Mouse (Mus musculus) frontal cortex, postnatal 36 days (tissue): ENCODE results near the gene Fam81a.

ENCODE experiments used
- DNase-seq, 2 experiments: peaks; one replicate each; pipeline ENCODE4 v3.0.0; 2022; ENCODE audit warnings: low spot score in 2 of 2

The Fam81a gene

GRCm38 (mm10) chr9:70142460-70142859 lies at the start of gene Fam81a:
TSS of gene Fam81a (minus strand) at chr9:70142560.
- DNase-seq = no peak

DNA sequence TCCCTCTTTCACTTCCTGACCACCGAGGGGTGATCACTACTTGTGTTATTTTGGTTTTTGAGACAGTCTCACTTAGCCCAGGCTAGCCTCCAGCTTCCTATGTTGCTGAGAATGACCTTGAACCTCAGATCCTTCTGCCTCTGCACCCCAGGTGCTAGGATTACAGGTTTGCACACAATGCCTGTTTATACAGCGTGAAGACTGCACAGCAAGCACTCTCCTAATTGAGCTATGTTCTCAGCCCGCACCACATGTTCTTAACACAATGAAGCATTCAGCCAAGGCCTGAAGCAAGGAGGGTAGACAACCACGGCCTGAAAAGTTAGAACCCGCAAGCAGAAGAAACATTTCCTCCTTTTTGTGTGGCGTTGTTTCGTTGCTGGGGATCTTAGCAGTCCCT lies 40.3 kb upstream of the Fam81a start:
- no peak for DNase-seq

DNA sequence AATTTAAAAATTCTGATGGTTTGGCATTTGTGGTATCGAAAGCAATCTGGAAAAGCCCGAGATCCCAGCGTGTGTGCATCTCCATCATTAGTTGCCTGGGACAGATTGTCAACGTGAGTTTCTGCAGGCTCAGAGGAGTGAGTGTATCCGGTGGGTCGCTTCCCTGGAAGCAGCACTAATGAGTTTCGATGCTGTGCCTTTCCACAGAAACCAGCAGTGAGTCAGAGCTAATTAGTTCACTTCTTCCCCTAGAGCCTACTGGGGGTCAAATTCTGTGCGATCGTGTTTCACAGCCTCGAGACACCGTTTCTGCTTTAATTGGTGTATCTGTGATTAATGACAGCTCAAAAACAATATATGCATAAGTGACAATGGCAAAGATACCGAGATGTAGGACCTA lies 39.4 kb upstream of the Fam81a start:
- no peak for DNase-seq

DNA sequence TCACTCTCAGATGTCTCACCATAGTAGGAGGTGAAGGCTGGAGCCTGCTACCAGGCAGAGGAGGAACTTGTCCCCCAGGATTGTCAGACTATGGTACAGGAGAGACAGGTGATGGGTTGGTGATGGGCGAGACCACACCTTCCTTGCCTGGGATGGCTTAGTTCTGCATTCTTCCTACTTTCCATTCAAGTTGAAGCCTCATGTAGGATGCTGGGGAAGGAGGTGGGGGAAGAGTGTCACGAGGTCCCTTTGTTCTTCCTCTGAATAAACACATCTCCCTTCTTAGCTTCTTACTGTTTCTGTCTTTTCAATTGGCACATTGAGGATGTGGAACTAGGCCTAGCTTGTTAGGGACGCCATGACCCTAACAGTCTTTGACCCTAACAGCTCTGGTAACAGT lies 33.9 kb upstream of the Fam81a start:
- DNase-seq = no peak

GRCm38 (mm10) chr9:70174896-70175295 lies 32.5 kb upstream of the Fam81a start:
- no peak for DNase-seq

GRCm38 (mm10) chr9:70174291-70174848 lies 32.0 kb upstream of the Fam81a start:
- DNase-seq = no peak

DNA sequence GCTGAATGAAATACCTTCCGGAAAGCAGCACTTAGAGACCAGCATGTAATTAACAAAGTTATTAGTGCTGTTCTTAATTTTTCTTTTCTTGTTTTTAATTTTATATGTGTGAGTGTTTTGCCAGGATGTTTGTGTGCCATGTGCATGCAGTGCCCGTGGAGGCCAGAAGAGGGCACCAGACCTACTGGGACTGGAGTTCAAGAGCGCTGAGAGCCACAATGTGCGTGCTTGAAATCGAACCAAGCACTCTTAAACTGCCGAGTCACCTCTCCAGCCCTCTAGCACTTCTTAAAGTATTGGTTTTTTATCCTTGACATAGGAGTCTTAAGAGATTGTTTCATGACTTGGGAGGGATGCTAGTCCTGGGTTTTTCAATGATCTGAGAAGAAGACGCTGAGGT lies 26.6 kb upstream of the Fam81a start:
- DNase-seq = no peak

DNA sequence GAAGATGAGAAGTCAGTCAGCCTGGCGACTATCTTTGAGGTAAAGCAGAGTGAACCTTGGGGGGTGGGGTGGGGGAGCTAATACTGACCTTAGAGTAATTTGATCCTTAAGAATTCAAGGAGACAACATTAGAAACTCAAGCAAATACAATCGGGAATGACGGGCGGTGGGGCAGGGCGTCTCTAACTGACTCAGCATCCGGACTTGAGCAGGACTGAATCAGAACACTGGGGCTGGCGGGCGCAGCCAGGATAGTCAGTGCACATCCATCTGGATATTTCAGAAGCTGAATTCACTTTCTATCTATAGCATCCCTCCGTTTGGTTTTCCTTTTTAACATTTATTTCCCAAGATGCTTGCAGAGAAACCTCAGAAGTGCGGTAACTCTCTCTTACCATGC lies 17.7 kb upstream of the Fam81a start:
- peak; percentile 44 to 54 for DNase-seq

- no peak for DNase-seq
Measured at GRCm38 (mm10) chr9:70147618-70148017, 5.3 kb upstream of the Fam81a start.

DNA sequence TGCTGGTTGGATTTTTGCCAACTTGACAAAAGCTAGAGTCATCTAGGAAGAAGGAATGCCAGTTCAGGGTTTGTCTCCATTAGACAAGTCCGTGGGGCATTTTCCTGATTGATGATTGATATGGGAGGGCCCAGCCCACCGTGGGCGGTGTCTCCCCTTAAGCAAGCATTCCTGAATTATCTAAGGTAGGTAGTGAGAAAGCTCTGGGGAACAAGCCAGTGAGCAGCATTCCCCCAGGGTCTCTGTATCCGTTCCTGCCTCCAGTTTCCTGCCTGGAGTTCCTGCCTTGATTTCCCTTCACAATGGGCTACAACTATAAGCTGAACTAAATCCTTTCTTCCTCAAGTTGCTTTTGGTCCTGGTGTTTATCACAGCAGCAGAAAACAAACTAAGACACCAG lies 3.1 kb upstream of the Fam81a start:
- DNase-seq = no peak

DNA sequence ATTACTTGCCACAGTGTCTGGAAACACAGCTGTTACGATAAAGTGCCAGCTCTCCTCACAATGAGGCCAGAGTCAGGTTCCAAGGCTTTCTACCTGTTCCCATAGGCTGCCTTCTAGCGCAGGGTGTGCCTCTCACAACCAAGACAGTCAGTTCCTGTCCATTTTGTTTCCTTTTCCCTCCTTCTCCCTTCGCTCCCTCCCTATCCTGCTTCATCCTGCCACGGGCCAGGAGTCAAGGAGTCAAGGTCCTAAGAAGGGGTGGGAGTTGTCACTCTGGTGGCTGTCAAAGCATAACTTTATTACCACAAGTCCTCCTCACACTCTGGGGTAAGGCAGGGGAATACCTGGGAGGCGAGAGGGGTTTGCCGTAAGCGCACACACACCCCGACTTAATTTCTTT lies 966 bp upstream of the Fam81a start:
- no peak for DNase-seq

GRCm38 (mm10) chr9:70141885-70142326 lies 454 bp downstream of the Fam81a start:
- peak; percentile 45 to 55 for DNase-seq

- peak; percentile 88 to 91 for DNase-seq
Measured at GRCm38 (mm10) chr9:70140871-70141796, 1.2 kb downstream of the Fam81a start.

DNA sequence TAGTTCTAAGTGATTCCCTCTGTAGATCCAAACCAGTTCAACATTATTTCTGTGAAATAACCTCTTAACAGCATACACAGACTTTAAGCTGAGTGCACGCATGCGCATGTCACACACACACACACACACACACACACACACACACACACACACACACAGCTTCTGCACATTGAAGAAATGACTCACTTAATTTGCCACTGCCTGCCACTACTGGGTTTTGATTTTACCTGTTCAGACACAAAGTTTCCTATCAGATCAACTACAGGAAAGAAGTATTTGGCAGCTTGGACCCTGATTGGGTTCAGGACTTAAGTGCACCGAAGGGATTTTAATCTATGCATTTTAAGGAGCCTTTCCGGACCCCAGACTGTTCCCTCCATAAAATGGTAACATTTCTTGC lies 2.0 kb downstream of the Fam81a start:
- peak in 1 of 2 experiments; percentile 49 for DNase-seq

DNA sequence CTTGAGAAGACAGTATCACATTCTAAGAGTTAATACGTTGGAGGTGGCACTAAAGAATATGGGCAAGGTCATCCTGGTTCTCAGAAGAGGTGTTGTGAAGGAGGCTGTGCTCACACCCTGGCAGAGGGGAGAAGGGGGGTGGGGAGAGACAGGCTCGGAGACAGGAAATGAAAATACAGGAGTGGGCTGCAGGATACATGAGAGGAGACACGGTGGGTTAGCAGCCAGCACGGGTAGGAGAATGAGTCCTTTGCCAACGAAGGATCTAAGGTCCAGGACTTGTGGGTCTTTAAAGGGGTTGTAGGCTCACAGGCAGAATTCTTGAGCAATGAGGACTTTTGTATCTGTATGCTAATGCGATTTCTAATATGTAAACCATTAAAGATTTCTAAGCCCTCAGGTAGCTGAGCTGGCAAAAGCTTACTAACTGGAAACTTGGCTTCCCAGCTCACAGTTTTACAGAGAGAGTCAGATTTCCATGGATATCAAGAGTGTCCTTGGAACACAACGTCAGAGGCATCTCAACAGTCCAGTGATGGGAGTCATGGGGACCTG lies 3.0 kb downstream of the Fam81a start:
- no peak for DNase-seq

DNA sequence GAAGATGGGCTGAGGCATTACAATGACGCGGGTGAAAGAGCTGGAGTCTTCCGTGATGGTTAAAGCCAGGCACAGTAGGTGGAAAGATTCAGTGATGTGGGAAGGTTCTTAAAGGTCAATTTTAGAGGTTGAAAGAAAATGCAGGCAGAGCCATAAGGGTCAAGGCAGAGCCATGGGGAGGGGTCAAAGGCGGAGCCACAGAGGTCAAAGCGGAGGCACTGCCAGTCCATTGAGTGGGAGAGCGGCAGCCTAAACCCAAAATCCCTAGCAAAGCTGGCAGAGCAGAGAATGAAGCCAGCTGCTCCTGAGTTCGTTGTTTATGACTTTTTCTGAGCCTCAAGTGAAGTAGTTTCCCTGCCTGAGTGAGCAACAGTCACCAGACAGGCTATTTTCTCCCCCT lies 3.8 kb downstream of the Fam81a start:
- DNase-seq = no peak

GRCm38 (mm10) chr9:70137991-70138390 lies 4.4 kb downstream of the Fam81a start:
- DNase-seq = no peak

GRCm38 (mm10) chr9:70135186-70135585 lies 7.2 kb downstream of the Fam81a start:
- no peak for DNase-seq

GRCm38 (mm10) chr9:70134716-70135115 lies 7.6 kb downstream of the Fam81a start:
- DNase-seq = no peak

DNA sequence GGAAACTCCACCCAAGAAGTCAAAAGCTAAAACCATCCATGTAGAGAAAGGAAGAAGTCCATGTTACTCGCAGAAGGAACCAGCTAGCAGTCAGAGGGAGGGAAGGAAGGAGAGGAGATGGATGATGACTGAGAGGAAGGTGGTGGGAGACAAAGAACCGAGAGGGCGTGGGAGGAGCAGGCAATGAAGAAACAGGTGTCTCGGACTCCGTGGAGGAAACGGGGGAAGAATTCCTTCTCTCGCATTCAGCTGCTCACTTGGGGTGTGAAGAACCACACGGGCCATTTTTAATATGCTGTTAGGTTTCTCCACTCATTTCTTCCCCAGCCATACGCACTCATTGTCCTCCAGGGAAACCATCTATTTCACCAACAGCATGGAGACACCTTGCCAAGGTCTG lies 8.1 kb downstream of the Fam81a start:
- peak in 1 of 2 experiments; percentile 43 for DNase-seq

- DNase-seq = no peak
Measured at GRCm38 (mm10) chr9:70130786-70131185, 11.6 kb downstream of the Fam81a start.

DNA sequence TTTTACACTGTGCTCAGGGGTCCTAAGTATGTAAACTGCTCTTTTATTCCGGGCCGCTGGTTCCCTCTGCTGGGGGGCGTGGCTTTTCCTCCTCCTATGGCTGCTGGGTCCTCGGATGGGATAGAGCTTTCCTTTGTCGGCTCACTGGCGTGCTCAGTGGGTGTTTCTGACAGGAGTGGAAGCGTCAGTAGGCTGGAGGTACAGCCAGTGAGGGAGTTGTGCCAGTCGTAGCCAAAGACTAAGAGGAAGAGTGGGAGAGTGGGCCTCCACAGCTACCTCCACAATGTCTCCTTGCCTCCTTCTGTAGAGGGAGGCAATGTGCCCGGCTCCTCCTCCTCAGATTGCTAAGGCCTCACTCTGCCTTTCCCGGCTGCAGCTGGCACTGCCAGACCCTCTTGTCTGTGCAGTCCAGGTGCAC lies 30.5 kb downstream of the Fam81a start:
- DNase-seq = no peak

GRCm38 (mm10) chr9:70110871-70111270 lies 31.5 kb downstream of the Fam81a start:
- DNase-seq = no peak
